Comparison of ENCODE assay signal across 7 mouse cellular contexts in genomic region chr11:31872546-31873261, GRCm38 (mm10). TPM values are rescaled to one million over a fixed set of nuclear protein-coding genes. Genes with fewer than 3 reads are reported as not detected.
DNase-seq lines count a peak whose midpoint lies in the region; ATAC-seq and TF ChIP-seq lines count a peak whose summit lies in the region.

No protein-coding gene starts in this region.

- TF ChIP-seq EP300 in CH12.LX (IDR thresholded peaks at IDR 0.05; ENCODE audit: low read length) = no peak
- no peak for TF ChIP-seq EP300 in MEL (IDR thresholded peaks at IDR 0.05; ENCODE audit: low read depth in 1 of 2, low read length in 2 of 2)
- TF ChIP-seq EP300 in heart, postnatal 0 days (IDR thresholded peaks at IDR 0.05; ENCODE audit: low read depth) = no peak
- TF ChIP-seq EP300 in lung, postnatal 0 days (IDR thresholded peaks at IDR 0.05) = no peak
- no peak for TF ChIP-seq EP300 in stomach, postnatal 0 days (optimal IDR thresholded peaks at IDR 0.05)

- WGBS in embryonic facial prominence, embryonic 12.5 days = 56% methylated on average over 15 of the region's 15 CpGs
- 10% methylated on average over 15 of the region's 15 CpGs for WGBS in heart, postnatal 0 days
- WGBS in lung, postnatal 0 days = 41% methylated on average over 15 of the region's 15 CpGs
- WGBS in stomach, postnatal 0 days = 40% methylated on average over 15 of the region's 15 CpGs

- no peak for TF ChIP-seq POLR2A in CH12.LX (IDR thresholded peaks at IDR 0.05; ENCODE audit: low read depth, low read length)
- TF ChIP-seq POLR2A in MEL (IDR thresholded peaks at IDR 0.05; ENCODE audit: control insufficient read depth in 1 of 2, insufficient read depth in 1 of 2, low read depth in 1 of 2, low read length in 2 of 2, poor library complexity in 1 of 2) = no peak

- TF ChIP-seq CTCF in CH12.LX (conservative IDR thresholded peaks at IDR 0.05 in 1 of 2, IDR thresholded peaks at IDR 0.05 in 1 of 2; ENCODE audit: low read depth in 2 of 2, low read length in 2 of 2) (no peak), MEL (IDR thresholded peaks at IDR 0.05 in 2 of 3, conservative IDR thresholded peaks at IDR 0.05 in 1 of 3; ENCODE audit: control insufficient read depth in 1 of 3, insufficient read depth in 1 of 3, low read depth in 2 of 3, low read length in 3 of 3, poor library complexity in 1 of 3, severe bottlenecking in 1 of 3) (no peak)
- TF ChIP-seq CTCF in heart, postnatal 0 days (IDR thresholded peaks at IDR 0.05; ENCODE audit: low read depth) = no peak
- TF ChIP-seq CTCF in lung, postnatal 0 days (IDR thresholded peaks at IDR 0.05) = no peak
- TF ChIP-seq CTCF in stomach, postnatal 0 days (IDR thresholded peaks at IDR 0.05; ENCODE audit: low read depth) = no peak

- peak overlapping the region; percentile 99 for H3K4me2 ChIP-seq in CH12.LX (ENCODE audit: insufficient read depth, low read depth, poor library complexity, severe bottlenecking)
- peak overlapping the region; percentile 42 for H3K4me2 ChIP-seq in embryonic facial prominence, embryonic 12.5 days (replicated peaks)
- H3K4me2 ChIP-seq in heart, postnatal 0 days (ENCODE audit: low read depth, low read length) = peak overlapping the region; percentile 83
- H3K4me2 ChIP-seq in lung, postnatal 0 days (replicated peaks; ENCODE audit: low read depth, low read length) = peak overlapping the region; percentile 67
- H3K4me2 ChIP-seq in stomach, postnatal 0 days (replicated peaks; ENCODE audit: low read depth) = peak overlapping the region; percentile 63

- H3K27ac ChIP-seq in CH12.LX (ENCODE audit: insufficient read depth, low read depth) = peak overlapping the region; percentile 11; the same call in 1 of the 2 replicates
- no peak overlapping the region for H3K27ac ChIP-seq in MEL (ENCODE audit: control insufficient read depth, low read depth, low read length)
- no peak overlapping the region for H3K27ac ChIP-seq in embryonic facial prominence, embryonic 12.5 days
- peak overlapping the region; percentile 31 for H3K27ac ChIP-seq in heart, postnatal 0 days (ENCODE audit: low read depth)
- H3K27ac ChIP-seq in lung, postnatal 0 days (ENCODE audit: low read length) = no peak overlapping the region
- H3K27ac ChIP-seq in stomach, postnatal 0 days (replicated peaks) = peak overlapping the region; percentile 40; the same call in 1 of the 2 replicates

- H3K9ac ChIP-seq in CH12.LX (ENCODE audit: insufficient read depth, low read depth) = peak overlapping the region; percentile 82
- peak overlapping the region; percentile 10; the same call in 1 of the 2 replicates for H3K9ac ChIP-seq in MEL (ENCODE audit: control insufficient read depth, low read depth, low read length, poor library complexity, severe bottlenecking)
- no peak overlapping the region for H3K9ac ChIP-seq in embryonic facial prominence, embryonic 12.5 days
- H3K9ac ChIP-seq in heart, postnatal 0 days (replicated peaks; ENCODE audit: low read depth, low read length) = peak overlapping the region; percentile 55
- peak overlapping the region; percentile 39; the same call in 1 of the 2 replicates for H3K9ac ChIP-seq in lung, postnatal 0 days (replicated peaks; ENCODE audit: low read depth)
- H3K9ac ChIP-seq in stomach, postnatal 0 days (ENCODE audit: low read length) = peak overlapping the region; percentile 51

- peaks cover 2 to 12% of the 10 kb centered on the region in 2 experiments for H3K36me3 ChIP-seq in CH12.LX (replicated peaks in 1 of 2; ENCODE audit: control insufficient read depth in 1 of 2, insufficient read depth in 1 of 2, low read length in 1 of 2)
- H3K36me3 ChIP-seq in MEL (ENCODE audit: control insufficient read depth in 1 of 2, insufficient read depth in 2 of 2, low read length in 2 of 2) = peaks cover 0 to 33% of the 10 kb centered on the region in 2 experiments; a peak in 2 of 4 replicates
- no peaks in the 10 kb centered on the region for H3K36me3 ChIP-seq in embryonic facial prominence, embryonic 12.5 days
- no peaks in the 10 kb centered on the region for H3K36me3 ChIP-seq in heart, postnatal 0 days (replicated peaks; ENCODE audit: control insufficient read depth, insufficient read depth, low read length)
- no peaks in the 10 kb centered on the region for H3K36me3 ChIP-seq in lung, postnatal 0 days (ENCODE audit: insufficient read depth, low read length)
- H3K36me3 ChIP-seq in stomach, postnatal 0 days (ENCODE audit: control insufficient read depth, insufficient read depth, low read length) = no peaks in the 10 kb centered on the region

- H3K79me2 ChIP-seq in CH12.LX (replicated peaks; ENCODE audit: control insufficient read depth, extremely low read depth, insufficient read depth, poor library complexity, severe bottlenecking) (peaks cover 47% of the 10 kb centered on the region), MEL (ENCODE audit: control insufficient read depth, insufficient read depth, low read length, poor library complexity) (peaks cover 14% of the 10 kb centered on the region)

- no peaks in the 10 kb centered on the region for H3K27me3 ChIP-seq in CH12.LX (replicated peaks)
- no peaks in the 10 kb centered on the region for H3K27me3 ChIP-seq in MEL (ENCODE audit: control insufficient read depth in 1 of 2, insufficient read depth in 2 of 2, low read length in 2 of 2)
- no peaks in the 10 kb centered on the region for H3K27me3 ChIP-seq in embryonic facial prominence, embryonic 12.5 days
- no peaks in the 10 kb centered on the region for H3K27me3 ChIP-seq in heart, postnatal 0 days (ENCODE audit: control insufficient read depth, insufficient read depth, low read length)
- H3K27me3 ChIP-seq in lung, postnatal 0 days (replicated peaks; ENCODE audit: insufficient read depth, low read length) = no peaks in the 10 kb centered on the region
- no peaks in the 10 kb centered on the region for H3K27me3 ChIP-seq in stomach, postnatal 0 days (ENCODE audit: control insufficient read depth, insufficient read depth, low read length)

- H3K4me3 ChIP-seq in CH12.LX (replicated peaks in 1 of 3; ENCODE audit: low read depth in 2 of 3, low read length in 2 of 3, poor library complexity in 1 of 3) (peak overlapping the region; percentile 75 to 82 (median 81)), MEL (ENCODE audit: control insufficient read depth in 1 of 2, insufficient read depth in 1 of 2, low read depth in 2 of 2, low read length in 2 of 2) (peak overlapping the region in 1 of 2 experiments; percentile 16; a peak in 1 of 4 replicates)
- peak overlapping the region; percentile 18 for H3K4me3 ChIP-seq in embryonic facial prominence, embryonic 12.5 days
- peak overlapping the region; percentile 79 for H3K4me3 ChIP-seq in heart, postnatal 0 days (ENCODE audit: low read depth, low read length)
- peak overlapping the region; percentile 48 for H3K4me3 ChIP-seq in lung, postnatal 0 days (ENCODE audit: low read depth, low read length)
- H3K4me3 ChIP-seq in stomach, postnatal 0 days (ENCODE audit: low read depth, low read length) = peak overlapping the region; percentile 28

- DNase-seq in CH12.LX (ENCODE audit: extremely low read depth) (peak; percentile 23), MEL (ENCODE audit: low read depth, low spot score) (no peak)
- DNase-seq in heart, postnatal 0 days (ENCODE audit: low spot score) = no peak
- DNase-seq in layer of hippocampus, adult 18-20 months (ENCODE audit: low spot score in 2 of 2) = peak; percentile 32 to 48
- no peak for DNase-seq in lung, postnatal 0 days (ENCODE audit: low spot score)
- no peak for DNase-seq in stomach, postnatal 0 days (ENCODE audit: low spot score)

- dilution Hi-C loops in CH12.LX (cut with MboI; ENCODE audit: extremely low pct_ligation_motif_present, extremely low pct_unique_long_range_greater_than_20kb, low sequenced_read_pairs) = no loop called here

- no peak for ATAC-seq in embryonic facial prominence, embryonic 12.5 days (ENCODE audit: insufficient number of reproducible peaks, insufficient read depth, low FRiP score, low TSS enrichment)
- no peak for ATAC-seq in heart, postnatal 0 days (ENCODE audit: insufficient read depth, low read depth)
- no peak for ATAC-seq in lung, postnatal 0 days
- no peak for ATAC-seq in stomach, postnatal 0 days (ENCODE audit: low FRiP score, low TSS enrichment)

- H3K4me1 ChIP-seq in CH12.LX (ENCODE audit: control insufficient read depth in 1 of 2, insufficient read depth in 2 of 2) (peaks cover 8 to 46% of the 10 kb centered on the region in 2 experiments; a peak in 3 of 4 replicates), MEL (ENCODE audit: control insufficient read depth in 1 of 2, insufficient read depth in 2 of 2, low read length in 2 of 2) (peaks cover 13 to 27% of the 10 kb centered on the region in 2 experiments)
- H3K4me1 ChIP-seq in embryonic facial prominence, embryonic 12.5 days = peaks cover 18% of the 10 kb centered on the region
- peaks cover 11% of the 10 kb centered on the region for H3K4me1 ChIP-seq in heart, postnatal 0 days (ENCODE audit: control insufficient read depth, insufficient read depth)
- H3K4me1 ChIP-seq in lung, postnatal 0 days (ENCODE audit: insufficient read depth, low read depth, low read length) = peaks cover 14% of the 10 kb centered on the region; the same call in 1 of the 2 replicates
- H3K4me1 ChIP-seq in stomach, postnatal 0 days (replicated peaks; ENCODE audit: control insufficient read depth, insufficient read depth) = 0 out of 2 replicates have a peak, but pooled peaks cover 5% of the 10 kb centered on the region

- in situ Hi-C loops in CH12.LX (cut with MboI; ENCODE audit: low pct_ligation_motif_present, low pct_unique_long_range_greater_than_20kb, low sequenced_read_pairs) = no loop called here

- peaks cover under 1% of the 10 kb centered on the region for H3K9me3 ChIP-seq in CH12.LX (replicated peaks; ENCODE audit: low read length)
- no peaks in the 10 kb centered on the region for H3K9me3 ChIP-seq in MEL (replicated peaks; ENCODE audit: insufficient read depth, low read length)
- no peaks in the 10 kb centered on the region for H3K9me3 ChIP-seq in embryonic facial prominence, embryonic 12.5 days
- no peaks in the 10 kb centered on the region for H3K9me3 ChIP-seq in heart, postnatal 0 days (replicated peaks; ENCODE audit: control insufficient read depth, low read length)
- H3K9me3 ChIP-seq in lung, postnatal 0 days (ENCODE audit: low read length) = no peaks in the 10 kb centered on the region
- H3K9me3 ChIP-seq in stomach, postnatal 0 days (ENCODE audit: control insufficient read depth, low read length) = no peaks in the 10 kb centered on the region

- TF ChIP-seq RAD21 in CH12.LX (IDR thresholded peaks at IDR 0.05; ENCODE audit: low read depth, low read length) = no peak
- no peak for TF ChIP-seq RAD21 in MEL (IDR thresholded peaks at IDR 0.05; ENCODE audit: low read depth, low read length)

RNA-seq across cellular contexts. Expression of gene Cpeb4, which starts 0.7 kb away (rescaled TPM):
- total RNA-seq in CH12.LX (2012; rRNA removed) = 10.6 and 13.8 TPM in 2 replicates
- 20.1 and 21.4 TPM in 2 replicates for total RNA-seq in CH12.LX (2014; rRNA removed)
- polyA plus RNA-seq in CH12.LX (2012; ENCODE audit: insufficient read length, low read depth) = 23.5 and 23.9 TPM in 2 replicates
- 3.4 and 3.8 TPM in 2 replicates for total RNA-seq in MEL (2012; rRNA removed)
- 1 to 10 TPM in 1 of 2 experiments, not detected in 1; 4.9 TPM for polyA plus RNA-seq in MEL (2012; ENCODE audit: insufficient read depth in 1 of 2, insufficient read length in 2 of 2, low read depth in 1 of 2, low replicate concordance in 2 of 2, missing spikeins in 1 of 2)
- 4.2 and 5.0 TPM in 2 replicates for polyA plus RNA-seq in embryonic facial prominence, embryonic 12.5 days (2016; fragmentation: Nextera tagmentation; extraction: Ambion mirVana)
- total RNA-seq in heart, postnatal 0 days (2014; rRNA removed; ENCODE audit: low replicate concordance) = 30.2 and 39.6 TPM in 2 replicates
- 6.5 and 7.2 TPM in 2 replicates for polyA plus RNA-seq in heart, postnatal 0 days (2015; fragmentation: Nextera tagmentation; extraction: Ambion mirVana)
- total RNA-seq in layer of hippocampus, adult 18-20 months (2021) = 100 to 1,000 TPM; 148 to 155 TPM
- polyA plus RNA-seq in lung, postnatal 0 days (2015; fragmentation: Nextera tagmentation; extraction: Ambion mirVana) = 5.9 and 6.8 TPM in 2 replicates
- 5.7 and 6.1 TPM in 2 replicates for polyA plus RNA-seq in stomach, postnatal 0 days (2015; fragmentation: Nextera tagmentation; extraction: Ambion mirVana)

Comparison
In these comparisons a context has a peak if more than half of its experiments do, and no peak if none do; other contexts are left out.
1. DNase-seq: peak in CH12.LX (single experiment) and layer of hippocampus, adult 18-20 months (2 of 2); none in MEL (single experiment), heart, postnatal 0 days (single experiment), lung, postnatal 0 days (single experiment) and stomach, postnatal 0 days (single experiment).
2. H3K27ac ChIP-seq: peak in CH12.LX (single experiment), heart, postnatal 0 days (single experiment) and stomach, postnatal 0 days (single experiment); none in MEL (single experiment), embryonic facial prominence, embryonic 12.5 days (single experiment) and lung, postnatal 0 days (single experiment).
3. H3K4me2 ChIP-seq: peak in every context shown above with its lines; median percentile 99 in CH12.LX; 83 in heart, postnatal 0 days; 67 in lung, postnatal 0 days; 63 in stomach, postnatal 0 days; 42 in embryonic facial prominence, embryonic 12.5 days.
4. Of the 35 proteins assayed by ChIP-seq in both MEL and CH12.LX: peak only in MEL: none; only in CH12.LX: ETS1; in both: none; in neither: 34.